Mouse (Mus musculus) granulocyte monocyte progenitor cell, adult 5-6 weeks (primary cell): ENCODE data around the gene Hsd17b10. TPM values are rescaled to one million over a fixed set of nuclear protein-coding genes. Genes with fewer than 3 reads are reported as not detected.

Experiments used
- ATAC-seq: replicated peaks from 2 replicates; pipeline ENCODE4 v1.8.0; 2016; ENCODE audit warnings: mild to moderate bottlenecking, moderate TSS enrichment, inconsistent platforms; ENCODE audit not compliant: poor library complexity, severe bottlenecking
- total RNA-seq, 2 experiments: library from RNA; stranded (forward) in 1 of 2; stranded (reverse) in 1 of 2; fragments of 200-712, 200-1000 nt in 1 of 2; fragments of >200 nt in 1 of 2; fragmentation: Nextera tagmentation in 1 of 2; gene quantifications; 2 replicates each; pipeline ENCODE4 v1.2.3; 2014 to 2017

Hsd17b10 gene
- 84.8 and 106 TPM in 2 replicates for total RNA-seq (2014; fragmentation: Nextera tagmentation)
- total RNA-seq (2017): 89.3 and 103 TPM in 2 replicates

GRCm38 (mm10) chrX:152001737-152002710, at the start of gene Hsd17b10:
Gene Hsd17b10, plus strand, starts transcription at chrX:152001845.
- peak; percentile 95 for ATAC-seq

- no peak for ATAC-seq
Measured at GRCm38 (mm10) chrX:151999006-151999710, 2.5 kb upstream of the Hsd17b10 start.

GRCm38 (mm10) chrX:152001182-152001684, 412 bp upstream of the Hsd17b10 start:
- peak; percentile 20; the same call in 1 of the 2 replicates for ATAC-seq

- ATAC-seq: peak; percentile 66
Measured at GRCm38 (mm10) chrX:152002865-152003264, 1.2 kb downstream of the Hsd17b10 start.

GRCm38 (mm10) chrX:152007863-152008262, 6.2 kb downstream of the Hsd17b10 start:
- no peak for ATAC-seq

- peak; percentile 4; the same call in 1 of the 2 replicates for ATAC-seq
Measured at GRCm38 (mm10) chrX:152015752-152016150, 14.1 kb downstream of the Hsd17b10 start.

GRCm38 (mm10) chrX:152016151-152017145, 14.8 kb downstream of the Hsd17b10 start, which contains the start of the genes Ribc1 and Smc1a:
Gene Ribc1, minus strand, starts transcription at chrX:152016295.
Gene Smc1a, plus strand, starts transcription at chrX:152016428.
- peak; percentile 90 for ATAC-seq

GRCm38 (mm10) chrX:152017186-152017585, 15.5 kb downstream of the Hsd17b10 start:
- ATAC-seq: no peak

- no peak for ATAC-seq
Measured at GRCm38 (mm10) chrX:152019294-152019693, 17.6 kb downstream of the Hsd17b10 start.

GRCm38 (mm10) chrX:152039865-152040264, 38.2 kb downstream of the Hsd17b10 start:
- ATAC-seq: no peak

- ATAC-seq: no peak
Measured at GRCm38 (mm10) chrX:152047230-152047629, 45.6 kb downstream of the Hsd17b10 start.

GRCm38 (mm10) chrX:152052546-152052945, 50.9 kb downstream of the Hsd17b10 start:
- no peak for ATAC-seq

Other genes starting within 250 kb of the Hsd17b10 start
- 223 and 258 TPM in 2 replicates for gene Huwe1, start 201.0 kb upstream of the Hsd17b10 start, total RNA-seq (2014; fragmentation: Nextera tagmentation)
- 124 and 126 TPM in 2 replicates for gene Huwe1, start 201.0 kb upstream of the Hsd17b10 start, total RNA-seq (2017)
- gene Ribc1, start 14.4 kb downstream of the Hsd17b10 start, total RNA-seq (2014; fragmentation: Nextera tagmentation): 0.64 and 2.5 TPM in 2 replicates
- gene Ribc1, start 14.4 kb downstream of the Hsd17b10 start, total RNA-seq (2017): 2.8 and 3.2 TPM in 2 replicates
- gene Smc1a, start 14.6 kb downstream of the Hsd17b10 start, total RNA-seq (2014; fragmentation: Nextera tagmentation): 122 and 129 TPM in 2 replicates
- gene Smc1a, start 14.6 kb downstream of the Hsd17b10 start, total RNA-seq (2017): 246 and 271 TPM in 2 replicates
- 7.4 and 10.5 TPM in 2 replicates for gene Iqsec2, start 142.4 kb downstream of the Hsd17b10 start, total RNA-seq (2014; fragmentation: Nextera tagmentation)
- 0.60 and 5.3 TPM in 2 replicates for gene Iqsec2, start 142.4 kb downstream of the Hsd17b10 start, total RNA-seq (2017)
- gene Kdm5c, start 231.2 kb downstream of the Hsd17b10 start, total RNA-seq (2014; fragmentation: Nextera tagmentation): 43.2 and 57.6 TPM in 2 replicates
- 33.9 and 46.7 TPM in 2 replicates for gene Kdm5c, start 231.2 kb downstream of the Hsd17b10 start, total RNA-seq (2017)